Mouse (Mus musculus) cerebellum, adult 2 months (tissue): ENCODE measurements at regions not wholly inside any gene's neighbourhood (a gene's known extent, or its start where the extent isn't known, plus 50 kb on each side); places are given as distances from the start of the nearest gene placed in this dataset.

Source experiments
- DNase-seq, 2 experiments: peaks; one replicate each; pipeline ENCODE4 v3.0.0; 2021
- H3K27ac ChIP-seq: fragments of 200-500 bp; 2 replicates; pipeline ENCODE4 v1.5.1; 2012; ENCODE audit warnings: low read length, control low read depth, inconsistent platforms; ENCODE audit not compliant: insufficient read depth
- H3K27me3 ChIP-seq: fragments of 200-500 bp; 2 replicates; pipeline ENCODE4 v1.6.1; 2012; ENCODE audit warnings: inconsistent platforms, mild to moderate bottlenecking, low read length, moderate library complexity; ENCODE audit not compliant: control insufficient read depth, insufficient read depth
- H3K4me1 ChIP-seq: fragments of 200-500 bp; 2 replicates; pipeline ENCODE4 v1.6.1; 2011; ENCODE audit warnings: low read length; ENCODE audit not compliant: control insufficient read depth, insufficient read depth
- H3K4me3 ChIP-seq: fragments of 200-500 bp; replicated peaks from 2 replicates; pipeline ENCODE3; 2011; ENCODE audit warnings: mild to moderate bottlenecking, low read depth, low read length, control low read depth; ENCODE audit not compliant: insufficient read depth
- CTCF ChIP-seq: fragments of 200-500 bp; IDR thresholded peaks from 2 replicates; pipeline ENCODE4 v1.5.1; 2011; ENCODE audit warnings: low read depth, mild to moderate bottlenecking, control low read depth, low read length, moderate library complexity, borderline replicate concordance; ENCODE audit not compliant: insufficient read depth
- POLR2A ChIP-seq: fragments of 200-500 bp; IDR thresholded peaks from 2 replicates; pipeline ENCODE4 v1.6.1; 2011; ENCODE audit warnings: low read length, control low read depth, borderline replicate concordance; ENCODE audit not compliant: insufficient read depth
- WGBS: fragments of 180-500 bp; shearing (Covaris S2); methylation state at CpG from one replicate; pipeline ENCODE4 v1.1.7; 2018; 5-methylcytosine and 5-hydroxymethylcytosine counted together

DNA sequence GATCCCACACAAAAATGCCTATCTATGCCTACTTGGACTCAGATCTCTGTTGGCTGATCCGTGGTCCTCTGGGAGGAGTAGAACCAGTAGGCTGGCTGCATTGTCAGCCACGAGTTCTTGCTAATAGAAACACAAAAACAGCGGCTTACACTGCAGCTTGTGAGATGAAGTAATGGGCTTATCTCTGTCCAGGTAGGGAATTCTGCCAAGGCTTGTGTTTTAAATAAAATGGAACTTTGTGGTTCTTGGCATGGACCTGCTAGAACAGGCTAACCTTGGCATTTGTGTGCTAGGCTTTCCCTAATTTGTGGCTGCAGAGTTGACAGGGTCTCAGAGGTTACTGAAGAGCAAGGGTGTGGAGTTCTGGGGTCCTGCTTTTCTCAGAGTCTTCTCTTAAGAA is 242.1 kb upstream of the Auts2 start:
- peak in 1 of 2 experiments; percentile 8 for DNase-seq
- no peak overlapping the region for H3K4me3 ChIP-seq
- TF ChIP-seq CTCF: no peak
- no peak for TF ChIP-seq POLR2A
- no peak overlapping the region for H3K27ac ChIP-seq
- no peaks in the 10 kb centered on the region for H3K27me3 ChIP-seq
- no peaks in the 10 kb centered on the region; the same call in 1 of the 2 replicates for H3K4me1 ChIP-seq
- WGBS: 49% methylated on average over 3 of the region's 3 CpGs

- DNase-seq: no peak
- Histone ChIP-seq H3K27me3 (no peaks in the 10 kb centered on the region), H3K4me3 (no peak overlapping the region), H3K4me1 (no peaks in the 10 kb centered on the region; the same call in 1 of the 2 replicates), H3K27ac (no peak overlapping the region)
- WGBS: 91% methylated on average over 4 of the region's 4 CpGs
- TF ChIP-seq CTCF (no peak), POLR2A (no peak)
Observed at GRCm38 (mm10) chr5:132784791-132785190, 241.6 kb upstream of the Auts2 start.

DNA sequence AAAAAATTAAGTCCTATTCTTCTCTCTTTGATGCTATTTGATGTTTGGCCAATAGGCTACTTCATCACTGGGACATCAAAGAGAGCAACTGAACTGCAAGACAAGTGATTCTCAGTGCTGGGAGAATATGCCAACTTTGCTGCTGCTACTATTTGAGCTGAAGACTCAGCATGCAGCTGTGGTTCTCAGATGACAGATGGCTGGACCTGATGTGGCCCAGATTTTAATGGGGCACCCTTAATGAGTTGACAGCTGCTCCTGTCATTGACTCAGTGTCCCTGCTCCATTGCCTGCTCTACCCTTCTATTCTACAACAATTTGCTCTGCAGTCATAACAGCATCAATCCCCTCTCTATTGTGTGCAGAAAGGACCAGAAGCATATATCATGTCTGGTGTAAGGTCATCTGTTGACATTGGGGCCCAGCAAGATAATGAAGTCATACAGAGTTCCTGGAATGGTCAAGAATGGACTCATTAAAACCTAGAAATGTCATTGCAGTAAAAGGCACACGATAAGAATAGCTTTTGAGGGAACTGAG is 231.1 kb upstream of the Auts2 start:
- no peak overlapping the region for H3K4me3 ChIP-seq
- H3K27me3 ChIP-seq: no peaks in the 10 kb centered on the region
- no peak for DNase-seq
- H3K4me1 ChIP-seq: no peaks in the 10 kb centered on the region
- 74% methylated on average over 1 of the region's 1 CpGs for WGBS
- TF ChIP-seq POLR2A (no peak), CTCF (no peak)
- H3K27ac ChIP-seq: no peak overlapping the region

GRCm38 (mm10) chr5:132760396-132760795 is 217.3 kb upstream of the Auts2 start:
- no peak overlapping the region for H3K4me3 ChIP-seq
- WGBS: 57% methylated on average over 4 of the region's 4 CpGs
- DNase-seq: no peak
- H3K4me1 ChIP-seq: peaks cover 5% of the 10 kb centered on the region; the same call in 1 of the 2 replicates
- H3K27ac ChIP-seq: no peak overlapping the region
- H3K27me3 ChIP-seq: no peaks in the 10 kb centered on the region
- TF ChIP-seq CTCF (no peak), POLR2A (no peak)

GRCm38 (mm10) chr5:132759751-132760150 is 216.6 kb upstream of the Auts2 start:
- no peak overlapping the region for H3K27ac ChIP-seq
- H3K27me3 ChIP-seq: no peaks in the 10 kb centered on the region
- no peak for DNase-seq
- H3K4me3 ChIP-seq: no peak overlapping the region
- TF ChIP-seq CTCF: no peak
- no peak for TF ChIP-seq POLR2A
- peaks cover 5% of the 10 kb centered on the region; the same call in 1 of the 2 replicates for H3K4me1 ChIP-seq
- 93% methylated on average over 6 of the region's 6 CpGs for WGBS

DNA sequence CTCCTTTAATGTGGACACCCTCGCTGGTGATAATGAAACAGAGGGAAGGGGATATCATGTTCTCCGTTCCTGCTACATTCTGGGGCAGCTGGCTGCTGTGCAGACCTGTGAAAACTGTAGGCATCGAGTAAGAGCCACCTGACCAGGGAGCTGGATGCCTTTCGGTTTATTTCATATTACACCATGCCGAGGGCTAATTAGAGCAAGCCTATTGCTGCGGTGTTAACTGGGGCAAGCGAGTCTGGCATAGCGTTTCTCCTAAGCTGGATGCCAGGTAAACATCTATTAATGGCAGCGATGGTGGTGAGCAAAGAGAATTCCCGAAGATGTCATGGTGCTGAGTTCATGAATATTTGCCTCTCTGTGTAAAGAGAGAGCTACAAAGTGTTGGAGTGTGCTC is 215.8 kb upstream of the Auts2 start:
- Histone ChIP-seq H3K4me3 (peak overlapping the region; percentile 32), H3K27ac (no peak overlapping the region), H3K27me3 (no peaks in the 10 kb centered on the region), H3K4me1 (peaks cover 5% of the 10 kb centered on the region; the same call in 1 of the 2 replicates)
- TF ChIP-seq CTCF (no peak), POLR2A (no peak)
- WGBS: 40% methylated on average over 10 of the region's 10 CpGs
- peak; percentile 18 to 23 for DNase-seq

- H3K27ac ChIP-seq: no peak overlapping the region
- DNase-seq: no peak
- no peaks in the 10 kb centered on the region for H3K4me1 ChIP-seq
- H3K4me3 ChIP-seq: no peak overlapping the region
- TF ChIP-seq CTCF (no peak), POLR2A (no peak)
- no peaks in the 10 kb centered on the region for H3K27me3 ChIP-seq
- WGBS: 81% methylated on average over 5 of the region's 5 CpGs
Observed at GRCm38 (mm10) chr5:132737966-132738365, 194.8 kb upstream of the Auts2 start.

- DNase-seq: no peak
- WGBS: 65% methylated on average over 10 of the region's 10 CpGs
- H3K4me3 ChIP-seq: no peak overlapping the region
- no peak overlapping the region for H3K27ac ChIP-seq
- no peak for TF ChIP-seq POLR2A
- TF ChIP-seq CTCF: no peak
- H3K27me3 ChIP-seq: no peaks in the 10 kb centered on the region
- no peaks in the 10 kb centered on the region for H3K4me1 ChIP-seq
Observed at GRCm38 (mm10) chr5:132728689-132729189, 185.6 kb upstream of the Auts2 start.

GRCm38 (mm10) chr5:132724467-132724866 is 181.3 kb upstream of the Auts2 start:
- no peak for DNase-seq
- Histone ChIP-seq H3K4me1 (no peaks in the 10 kb centered on the region), H3K27me3 (no peaks in the 10 kb centered on the region), H3K4me3 (no peak overlapping the region), H3K27ac (no peak overlapping the region)
- WGBS: 62% methylated on average over 2 of the region's 2 CpGs
- TF ChIP-seq CTCF (no peak), POLR2A (no peak)
